Comparison of ENCODE assay signal across 10 mouse cellular contexts in genomic region chr7:24113001-24113400, GRCm38 (mm10). TPM values are rescaled to one million over a fixed set of nuclear protein-coding genes. Genes with fewer than 3 reads are reported as not detected.
DNase-seq lines count a peak whose midpoint lies in the region; ATAC-seq lines count a peak whose summit lies in the region.
"Had no signal": no experiment of that assay in that cellular context is flagged by ENCODE, and none has a peak within 500 bp of the region (broad histone marks: within the 10 kb centered on the region; RNA-seq: fewer than 3 reads in every experiment).

No protein-coding gene starts in this region.

- H3K36me3 ChIP-seq in forebrain, embryonic 13.5 days (ENCODE audit: poor library complexity, severe bottlenecking), result peaks cover 21% of the 10 kb centered on the region
- H3K36me3 ChIP-seq in hindbrain, embryonic 11.5 days (ENCODE audit: control insufficient read depth, insufficient read depth, low read length), result peaks cover 6% of the 10 kb centered on the region; the same call in 1 of the 2 replicates
- H3K36me3 ChIP-seq in stomach, embryonic 15.5 days, result peaks cover 11% of the 10 kb centered on the region

- 9% methylated on average over 12 of the region's 12 CpGs for WGBS in forebrain, embryonic 13.5 days
- 17% methylated on average over 12 of the region's 12 CpGs for WGBS in hindbrain, embryonic 11.5 days
- WGBS in stomach, embryonic 15.5 days, result 14% methylated on average over 12 of the region's 12 CpGs

- peak overlapping the region; percentile 79 for H3K9ac ChIP-seq in forebrain, embryonic 13.5 days
- H3K9ac ChIP-seq in hindbrain, embryonic 11.5 days (ENCODE audit: low read depth, low read length), result peak overlapping the region; percentile 83
- peak overlapping the region; percentile 38 for H3K9ac ChIP-seq in stomach, embryonic 15.5 days

- peak overlapping the region; percentile 79 for H3K4me2 ChIP-seq in forebrain, embryonic 13.5 days
- H3K4me2 ChIP-seq in hindbrain, embryonic 11.5 days (replicated peaks; ENCODE audit: low read depth, low read length), result peak overlapping the region; percentile 69
- peak overlapping the region; percentile 72 for H3K4me2 ChIP-seq in stomach, embryonic 15.5 days

- H3K4me3 ChIP-seq in forebrain, embryonic 13.5 days, result peak overlapping the region; percentile 71
- peak overlapping the region; percentile 58 for H3K4me3 ChIP-seq in hindbrain, embryonic 11.5 days (ENCODE audit: low read depth, low read length)
- H3K4me3 ChIP-seq in stomach, embryonic 15.5 days (replicated peaks), result peak overlapping the region; percentile 65
- H3K4me3 ChIP-seq: megakaryocyte, embryonic 14.5 days had no signal

- no peaks in the 10 kb centered on the region for H3K27me3 ChIP-seq in forebrain, embryonic 13.5 days
- no peaks in the 10 kb centered on the region for H3K27me3 ChIP-seq in hindbrain, embryonic 11.5 days (ENCODE audit: control insufficient read depth, insufficient read depth, low read length)
- H3K27me3 ChIP-seq in stomach, embryonic 15.5 days (replicated peaks), result no peaks in the 10 kb centered on the region
- H3K27me3 ChIP-seq: CH12.LX; megakaryocyte, embryonic 14.5 days had no signal

- ATAC-seq in frontal cortex, adult (ENCODE audit: low TSS enrichment), result no peak
- ATAC-seq in forebrain, embryonic 13.5 days, result no peak
- no peak for ATAC-seq in hindbrain, embryonic 11.5 days (ENCODE audit: low FRiP score)
- ATAC-seq in megakaryocyte progenitor cell, adult 5-6 weeks (replicated peaks; ENCODE audit: poor library complexity), result peak; percentile 80
- ATAC-seq in stomach, embryonic 15.5 days (ENCODE audit: insufficient read depth, low FRiP score, low read depth), result peak; percentile 69

- H3K27ac ChIP-seq in forebrain, embryonic 13.5 days, result peak overlapping the region; percentile 37
- no peak overlapping the region for H3K27ac ChIP-seq in hindbrain, embryonic 11.5 days (ENCODE audit: low read depth, low read length)
- H3K27ac ChIP-seq in stomach, embryonic 15.5 days, result peak overlapping the region; percentile 80

- intact Hi-C loops in left cerebral cortex, postnatal 25 days (cut with DNase I), result no loop called here

- peaks cover 21% of the 10 kb centered on the region for H3K9me3 ChIP-seq in forebrain, embryonic 13.5 days (replicated peaks)
- peaks cover 10% of the 10 kb centered on the region for H3K9me3 ChIP-seq in hindbrain, embryonic 11.5 days (ENCODE audit: control insufficient read depth, low read length)
- peaks cover 2% of the 10 kb centered on the region; the same call in 1 of the 2 replicates for H3K9me3 ChIP-seq in stomach, embryonic 15.5 days

- peaks cover 9% of the 10 kb centered on the region for H3K4me1 ChIP-seq in forebrain, embryonic 13.5 days
- no peaks in the 10 kb centered on the region for H3K4me1 ChIP-seq in hindbrain, embryonic 11.5 days (replicated peaks; ENCODE audit: control insufficient read depth, insufficient read depth, low read length)
- peaks cover 5% of the 10 kb centered on the region; the same call in 1 of the 2 replicates for H3K4me1 ChIP-seq in stomach, embryonic 15.5 days
- H3K4me1 ChIP-seq: megakaryocyte, embryonic 14.5 days had no signal

- DNase-seq in frontal cortex, adult 2 months (ENCODE audit: extremely low spot score in 1 of 2, low spot score in 1 of 2), result peak; percentile 15 to 52
- DNase-seq in c-Kit-positive CD71-positive TER-119-negative erythroid progenitor cells, embryonic 14.5 days (ENCODE audit: low read depth), result peak; percentile 60
- peak; percentile 34 for DNase-seq in hindbrain, embryonic 11.5 days (ENCODE audit: low spot score)
- peak; percentile 22 to 55 for DNase-seq in left cerebral cortex, postnatal 25 days (ENCODE audit: low spot score in 2 of 2)

RNA-seq across cellular contexts. Expression of gene Zfp112, which starts 0.9 kb away (rescaled TPM):
- polyA plus RNA-seq in frontal cortex, adult 2 months (2012; rRNA removed), result 8.2 and 9.4 TPM in 2 replicates
- 7.7 and 8.6 TPM in 2 replicates for polyA plus RNA-seq in forebrain, embryonic 13.5 days (2015; fragmentation: Nextera tagmentation; extraction: Ambion mirVana)
- 4.6 and 4.8 TPM in 2 replicates for polyA plus RNA-seq in hindbrain, embryonic 11.5 days (2014; fragmentation: Nextera tagmentation; extraction: Ambion mirVana)
- total RNA-seq in left cerebral cortex, postnatal 25 days (2021), result 10 to 100 TPM in 1 of 2 experiments, 1 to 10 TPM in 1; 8.4 to 10.2 TPM
- total RNA-seq in megakaryocyte progenitor cell, adult 5-6 weeks (2015), result 0.94 and 1.1 TPM in 2 replicates
- 0.21 and 0.71 TPM in 2 replicates for total RNA-seq in megakaryocyte progenitor cell, adult 5-6 weeks (2017)
- polyA plus RNA-seq in stomach, embryonic 15.5 days (2015; fragmentation: Nextera tagmentation; extraction: Ambion mirVana), result 6.8 and 7.4 TPM in 2 replicates

RNA-seq across cellular contexts. Expression of gene Zfp235, which starts 21.0 kb away (rescaled TPM):
- 17.5 and 18.6 TPM in 2 replicates for polyA plus RNA-seq in frontal cortex, adult 2 months (2012; rRNA removed)
- polyA plus RNA-seq in forebrain, embryonic 13.5 days (2015; fragmentation: Nextera tagmentation; extraction: Ambion mirVana), result 18.7 and 18.8 TPM in 2 replicates
- polyA plus RNA-seq in hindbrain, embryonic 11.5 days (2014; fragmentation: Nextera tagmentation; extraction: Ambion mirVana), result 15.1 and 18.1 TPM in 2 replicates
- 10 to 100 TPM; 20.2 to 20.4 TPM for total RNA-seq in left cerebral cortex, postnatal 25 days (2021)
- total RNA-seq in megakaryocyte progenitor cell, adult 5-6 weeks (2015), result 9.1 and 10.3 TPM in 2 replicates
- 6.4 and 7.9 TPM in 2 replicates for total RNA-seq in megakaryocyte progenitor cell, adult 5-6 weeks (2017)
- 13.5 and 14.0 TPM in 2 replicates for polyA plus RNA-seq in stomach, embryonic 15.5 days (2015; fragmentation: Nextera tagmentation; extraction: Ambion mirVana)

RNA-seq across cellular contexts. Expression of gene Zfp180, which starts 31.3 kb away (rescaled TPM):
- polyA plus RNA-seq in frontal cortex, adult 2 months (2012; rRNA removed), result 33.3 and 35.1 TPM in 2 replicates
- polyA plus RNA-seq in forebrain, embryonic 13.5 days (2015; fragmentation: Nextera tagmentation; extraction: Ambion mirVana), result 30.9 and 32.8 TPM in 2 replicates
- 29.5 and 34.0 TPM in 2 replicates for polyA plus RNA-seq in hindbrain, embryonic 11.5 days (2014; fragmentation: Nextera tagmentation; extraction: Ambion mirVana)
- 10 to 100 TPM; 47.1 to 47.6 TPM for total RNA-seq in left cerebral cortex, postnatal 25 days (2021)
- 14.2 and 16.3 TPM in 2 replicates for total RNA-seq in megakaryocyte progenitor cell, adult 5-6 weeks (2015)
- 14.1 and 16.7 TPM in 2 replicates for total RNA-seq in megakaryocyte progenitor cell, adult 5-6 weeks (2017)
- polyA plus RNA-seq in stomach, embryonic 15.5 days (2015; fragmentation: Nextera tagmentation; extraction: Ambion mirVana), result 16.7 and 17.3 TPM in 2 replicates

RNA-seq across cellular contexts. Expression of gene Vmn1r183, which starts 59.9 kb away (rescaled TPM):
- not detected in 2 replicates for polyA plus RNA-seq in frontal cortex, adult 2 months (2012; rRNA removed)
- polyA plus RNA-seq in forebrain, embryonic 13.5 days (2015; fragmentation: Nextera tagmentation; extraction: Ambion mirVana), result not detected in 2 replicates
- polyA plus RNA-seq in hindbrain, embryonic 11.5 days (2014; fragmentation: Nextera tagmentation; extraction: Ambion mirVana), result not detected in 2 replicates
- total RNA-seq in left cerebral cortex, postnatal 25 days (2021), result not detected
- not detected in 2 replicates for total RNA-seq in megakaryocyte progenitor cell, adult 5-6 weeks (2015)
- not detected in 2 replicates for total RNA-seq in megakaryocyte progenitor cell, adult 5-6 weeks (2017)
- not detected in 2 replicates for polyA plus RNA-seq in stomach, embryonic 15.5 days (2015; fragmentation: Nextera tagmentation; extraction: Ambion mirVana)
- total RNA-seq: CH12.LX had no signal

Comparison
In these comparisons a context has a peak if more than half of its experiments do, and no peak if none do; other contexts are left out.
1. ATAC-seq: peak in megakaryocyte progenitor cell, adult 5-6 weeks (single experiment) and stomach, embryonic 15.5 days (single experiment); none in frontal cortex, adult (single experiment), forebrain, embryonic 13.5 days (single experiment) and hindbrain, embryonic 11.5 days (single experiment).
2. Peak in every context shown above with its lines, with median percentiles within 50 percentile points of each other: DNase-seq, H3K4me2 ChIP-seq, H3K4me3 ChIP-seq and H3K9ac ChIP-seq.